ENCODE assay signal across 8 mouse cellular contexts in the genomic region with DNA sequence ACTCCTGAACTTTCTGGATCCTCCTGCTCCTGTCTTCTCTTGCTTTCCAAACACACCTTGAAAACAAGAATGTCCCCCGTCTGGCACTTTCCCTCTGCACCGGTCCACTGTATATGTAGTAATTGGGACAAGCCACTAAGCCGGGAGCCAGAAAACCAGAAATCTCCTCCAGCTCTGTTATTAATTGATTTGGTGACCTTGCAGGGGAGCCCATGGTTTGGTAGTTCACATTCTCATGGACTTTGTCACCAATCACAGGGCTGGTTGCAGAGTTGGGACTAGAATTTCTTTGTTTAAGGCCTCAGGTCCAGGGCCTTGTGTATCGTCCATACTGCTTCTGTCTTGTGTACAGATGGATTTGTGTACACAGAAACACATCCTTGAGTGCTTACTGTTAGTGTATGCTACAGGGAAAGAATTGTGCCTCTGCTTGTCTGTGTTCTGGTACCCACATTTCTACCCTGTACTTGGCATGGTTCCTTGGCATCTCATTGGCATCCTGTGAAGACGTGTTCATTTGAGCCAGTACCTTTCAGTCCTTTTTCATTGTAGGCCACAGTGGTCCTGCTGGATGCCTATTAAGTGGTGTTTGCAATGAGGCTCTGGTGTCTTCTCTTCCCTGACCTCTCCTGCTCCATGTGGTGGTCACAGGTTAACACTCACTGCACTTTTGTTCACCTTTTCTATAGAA. TPM values are rescaled to one million over a fixed set of nuclear protein-coding genes. Genes with fewer than 3 reads are reported as not detected.
DNase-seq lines count a peak whose midpoint lies in the region; ATAC-seq and TF ChIP-seq lines count a peak whose summit lies in the region.

No protein-coding gene starts in this region.

- H3K4me1 ChIP-seq in liver, adult 2 months (ENCODE audit: control insufficient read depth, insufficient read depth, low read length) = peaks cover 29% of the 10 kb centered on the region
- H3K4me1 ChIP-seq in stomach, embryonic 14.5 days (ENCODE audit: control insufficient read depth, insufficient read depth, low read length) = peaks cover 45% of the 10 kb centered on the region

- no peaks in the 10 kb centered on the region for H3K36me3 ChIP-seq in liver, adult 2 months (ENCODE audit: control insufficient read depth, insufficient read depth, low read length)
- H3K36me3 ChIP-seq in stomach, embryonic 14.5 days (ENCODE audit: control insufficient read depth, insufficient read depth, low read length) = no peaks in the 10 kb centered on the region

- peaks cover 47% of the 10 kb centered on the region for H3K79me2 ChIP-seq in liver, adult 2 months (ENCODE audit: control insufficient read depth, insufficient read depth, low read length)

- TF ChIP-seq POLR2A in liver, adult 2 months (IDR thresholded peaks at IDR 0.05; ENCODE audit: extremely low read depth, insufficient read depth, low read length) = no peak

- H3K9me3 ChIP-seq in stomach, embryonic 14.5 days (ENCODE audit: control insufficient read depth, low read depth, low read length) = no peaks in the 10 kb centered on the region

- H3K4me3 ChIP-seq in liver, adult 2 months (ENCODE audit: insufficient read depth, low read depth, low read length) = no peak overlapping the region; the same call in 1 of the 2 replicates
- H3K4me3 ChIP-seq in stomach, embryonic 14.5 days (ENCODE audit: low read depth, low read length) = no peak overlapping the region

- no peaks in the 10 kb centered on the region for H3K27me3 ChIP-seq in liver, adult 2 months (ENCODE audit: control insufficient read depth, insufficient read depth, low read length)
- no peaks in the 10 kb centered on the region for H3K27me3 ChIP-seq in stomach, embryonic 14.5 days (ENCODE audit: control insufficient read depth, insufficient read depth, low read length)

- H3K4me2 ChIP-seq in stomach, embryonic 14.5 days (replicated peaks; ENCODE audit: low read depth, low read length) = peak overlapping the region; percentile 53; the same call in 1 of the 2 replicates

- TF ChIP-seq CTCF in liver, adult 2 months (IDR thresholded peaks at IDR 0.05; ENCODE audit: low read depth, low read length) = no peak

- H3K27ac ChIP-seq in liver, adult 2 months (replicated peaks; ENCODE audit: insufficient read depth, low read depth, low read length) = peak overlapping the region; percentile 68
- no peak overlapping the region for H3K27ac ChIP-seq in stomach, embryonic 14.5 days (ENCODE audit: low read length)

- H3K9ac ChIP-seq in liver, adult 2 months (ENCODE audit: low read depth, low read length) = no peak overlapping the region
- H3K9ac ChIP-seq in stomach, embryonic 14.5 days (replicated peaks; ENCODE audit: low read depth, low read length) = no peak overlapping the region

- WGBS in liver, adult 2 months = 13% methylated on average over 5 of the region's 5 CpGs
- WGBS in stomach, embryonic 14.5 days = 66% methylated on average over 5 of the region's 5 CpGs

- no peak for ATAC-seq in stomach, embryonic 14.5 days (ENCODE audit: insufficient number of reproducible peaks, insufficient read depth, low FRiP score, low read depth)

- DNase-seq in adrenal gland, adult 2 months = peak; percentile 65
- DNase-seq in adrenal gland, postnatal 25 days = no peak
- peak; percentile 97 for DNase-seq in liver, adult 2 months (ENCODE audit: extremely low read depth, low read depth, low spot score)
- no peak for DNase-seq in liver
- peak; percentile 55 for DNase-seq in kidney, postnatal 14 days
- DNase-seq in Muller cell, postnatal 12 days (ENCODE audit: inconsistent ontology term) = no peak
- no peak for DNase-seq in layer of hippocampus, adult 9-11 months

RNA-seq across cellular contexts. Expression of gene Notch2, which starts 3.7 kb away (rescaled TPM):
- total RNA-seq in adrenal gland, adult 2 months (2021) = 10 to 100 TPM; 53.8 to 70.1 TPM
- polyA plus RNA-seq in adrenal gland, adult 2 months (2012; rRNA removed) = 26.4 and 33.9 TPM in 2 replicates
- total RNA-seq in adrenal gland, postnatal 25 days (2021) = 52.3 and 80.9 TPM in 2 replicates
- total RNA-seq in liver, adult 2 months (2014; rRNA removed) = 16.0 and 27.0 TPM in 2 replicates
- 12.1 and 12.5 TPM in 2 replicates for polyA plus RNA-seq in liver, adult 2 months (2012; rRNA removed)
- polyA plus RNA-seq in stomach, embryonic 14.5 days (2014; fragmentation: Nextera tagmentation; extraction: Ambion mirVana) = 36.2 and 38.3 TPM in 2 replicates

Comparison
In these comparisons a context has a peak if more than half of its experiments do, and no peak if none do; other contexts are left out.
1. DNase-seq: peak in adrenal gland, adult 2 months (single experiment), liver, adult 2 months (single experiment) and kidney, postnatal 14 days (single experiment); none in adrenal gland, postnatal 25 days (single experiment), liver (single experiment), Muller cell, postnatal 12 days (single experiment) and layer of hippocampus, adult 9-11 months (single experiment).